Mouse (Mus musculus) midbrain, embryonic 14.5 days (tissue): ENCODE measurements around the gene Frmd4b. TPM values are rescaled to one million over a fixed set of nuclear protein-coding genes. Genes with fewer than 3 reads are reported as not detected.

Source experiments
- ATAC-seq: fragments of 200-750 bp; cut with Nextera tagmentation; 2 replicates; pipeline ENCODE4 v1.8.0; 2017; ENCODE audit warnings: moderate number of reproducible peaks, moderate library complexity; ENCODE audit not compliant: low FRiP score, low TSS enrichment
- DNase-seq: peaks from one replicate; pipeline ENCODE4 v3.0.0-alpha.2; 2015
- H3K27ac ChIP-seq: fragments of 300-500 bp; sonication (generic); replicated peaks from 2 replicates; pipeline ENCODE4 v1.5.1; 2014; ENCODE audit warnings: mild to moderate bottlenecking, low read depth, low read length, moderate library complexity
- H3K27me3 ChIP-seq: fragments of 300-500 bp; sonication (generic); 2 replicates; pipeline ENCODE4 v1.6.1; 2014; ENCODE audit warnings: low read length, control low read depth, mixed read lengths; ENCODE audit not compliant: control insufficient read depth, insufficient read depth
- H3K36me3 ChIP-seq: fragments of 300-500 bp; sonication (generic); 2 replicates; pipeline ENCODE4 v1.6.1; 2014; ENCODE audit warnings: low read length, control low read depth; ENCODE audit not compliant: control insufficient read depth, insufficient read depth
- H3K4me1 ChIP-seq: fragments of 300-500 bp; sonication (generic); 2 replicates; pipeline ENCODE4 v1.6.1; 2014; ENCODE audit warnings: mild to moderate bottlenecking, antibody characterized with exemption, low read length, control low read depth; ENCODE audit not compliant: control insufficient read depth, insufficient read depth
- H3K4me2 ChIP-seq: fragments of 300-500 bp; sonication (generic); 2 replicates; pipeline ENCODE4 v1.6.1; 2014; ENCODE audit warnings: mild to moderate bottlenecking, low read length, moderate library complexity
- H3K4me3 ChIP-seq: fragments of 300-500 bp; sonication (generic); replicated peaks from 2 replicates; pipeline ENCODE4 v1.5.1; 2014; ENCODE audit warnings: low read depth, low read length
- H3K9ac ChIP-seq: fragments of 300-500 bp; sonication (generic); replicated peaks from 2 replicates; pipeline ENCODE4 v1.6.1; 2014; ENCODE audit warnings: mild to moderate bottlenecking, low read length, moderate library complexity
- H3K9me3 ChIP-seq: fragments of 300-500 bp; sonication (generic); 2 replicates; pipeline ENCODE4 v1.6.1; 2016; ENCODE audit warnings: low read length, control low read depth, mixed read lengths; ENCODE audit not compliant: control insufficient read depth
- WGBS: fragments of 180-500 bp; shearing (Covaris S2); extraction: QIAGEN DNeasy Blood & Tissue Kit; methylation state at CpG from one replicate; pipeline ENCODE4 v1.1.7; 2014; 5-methylcytosine and 5-hydroxymethylcytosine counted together
- polyA plus RNA-seq: library from polyadenylated mRNA; unstranded; fragments of >200 nt; fragmentation: Nextera tagmentation; extraction: Ambion mirVana; gene quantifications from 2 replicates; pipeline ENCODE4 v1.2.1, GENCODE M21; 2014

Gene Frmd4b
- polyA plus RNA-seq, 1 experiment from 2014 or later = 21.7 TPM

- no peaks in the 10 kb centered on the region for H3K9me3 ChIP-seq
- ATAC-seq (no peak), DNase-seq (no peak)
- no peak overlapping the region for H3K9ac ChIP-seq
- WGBS = 83% methylated on average over 7 of the region's 7 CpGs
- 0 out of 2 replicates have a peak, but pooled peaks cover 4% of the 10 kb centered on the region for H3K4me1 ChIP-seq
- H3K27me3 ChIP-seq = no peaks in the 10 kb centered on the region
- no peak overlapping the region for H3K4me2 ChIP-seq
- H3K27ac ChIP-seq = no peak overlapping the region
- no peak overlapping the region for H3K4me3 ChIP-seq
- no peaks in the 10 kb centered on the region for H3K36me3 ChIP-seq
Observed at GRCm38 (mm10) chr6:97589031-97589430, 28.3 kb downstream of the Frmd4b start.

DNA sequence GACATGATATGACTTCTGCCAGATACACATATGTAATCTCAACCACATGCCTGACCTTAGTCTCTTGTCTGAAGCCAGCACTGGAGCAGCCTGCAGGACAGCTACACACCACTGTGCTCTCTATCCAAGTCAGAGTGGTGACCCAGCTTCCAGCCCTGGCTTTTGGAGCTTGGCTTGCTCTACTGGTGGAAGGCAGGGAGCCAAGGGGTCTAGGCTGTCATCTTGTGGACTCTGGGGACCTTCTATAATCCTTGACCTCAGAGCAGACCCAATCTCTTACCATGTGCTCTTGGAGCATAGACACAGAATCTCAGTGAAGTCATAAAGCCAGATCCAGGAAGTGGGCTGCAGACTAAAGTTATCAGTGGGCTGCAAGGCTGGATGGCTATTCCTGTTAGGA is 30.7 kb downstream of the Frmd4b start:
- H3K9me3 ChIP-seq = no peaks in the 10 kb centered on the region
- H3K4me1 ChIP-seq = 0 out of 2 replicates have a peak, but pooled peaks cover 8% of the 10 kb centered on the region
- H3K27me3 ChIP-seq = no peaks in the 10 kb centered on the region
- no peak overlapping the region for H3K9ac ChIP-seq
- DNase-seq = no peak
- no peak overlapping the region for H3K4me3 ChIP-seq
- no peak overlapping the region for H3K4me2 ChIP-seq
- no peak for ATAC-seq
- H3K27ac ChIP-seq = no peak overlapping the region
- no peaks in the 10 kb centered on the region for H3K36me3 ChIP-seq

DNA sequence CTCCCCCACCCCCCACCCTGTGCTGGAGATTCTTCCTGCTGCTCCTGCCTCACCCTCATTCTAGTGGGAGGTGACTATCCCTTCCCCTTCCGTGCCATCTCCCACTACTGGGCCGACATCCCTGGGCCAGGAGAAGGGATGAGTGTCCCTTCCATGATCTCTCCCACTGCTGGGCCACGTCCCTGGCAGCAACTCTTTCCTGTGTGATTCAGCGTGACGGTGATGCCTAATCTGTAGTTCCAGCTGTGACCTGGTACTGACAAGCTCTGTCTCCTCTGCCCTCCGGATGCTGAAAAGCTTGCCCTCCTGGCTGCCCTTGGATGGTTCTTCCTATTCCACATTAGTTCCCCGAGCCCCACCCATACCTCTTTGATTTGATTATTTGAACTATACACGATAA is 31.3 kb downstream of the Frmd4b start:
- Histone ChIP-seq H3K27me3 (no peaks in the 10 kb centered on the region), H3K36me3 (no peaks in the 10 kb centered on the region), H3K9ac (no peak overlapping the region), H3K27ac (no peak overlapping the region), H3K4me2 (no peak overlapping the region), H3K9me3 (no peaks in the 10 kb centered on the region), H3K4me3 (no peak overlapping the region), H3K4me1 (0 out of 2 replicates have a peak, but pooled peaks cover 8% of the 10 kb centered on the region)
- WGBS = 51% methylated on average over 8 of the region's 8 CpGs
- ATAC-seq = no peak
- no peak for DNase-seq

GRCm38 (mm10) chr6:97582748-97583147 is 34.6 kb downstream of the Frmd4b start:
- WGBS = 45% methylated on average over 8 of the region's 8 CpGs
- no peak overlapping the region for H3K9ac ChIP-seq
- H3K4me3 ChIP-seq = no peak overlapping the region
- DNase-seq (no peak), ATAC-seq (no peak)
- no peaks in the 10 kb centered on the region for H3K27me3 ChIP-seq
- H3K36me3 ChIP-seq = no peaks in the 10 kb centered on the region
- no peak overlapping the region for H3K4me2 ChIP-seq
- no peak overlapping the region for H3K27ac ChIP-seq
- no peaks in the 10 kb centered on the region for H3K9me3 ChIP-seq
- peaks cover 20% of the 10 kb centered on the region for H3K4me1 ChIP-seq

DNA sequence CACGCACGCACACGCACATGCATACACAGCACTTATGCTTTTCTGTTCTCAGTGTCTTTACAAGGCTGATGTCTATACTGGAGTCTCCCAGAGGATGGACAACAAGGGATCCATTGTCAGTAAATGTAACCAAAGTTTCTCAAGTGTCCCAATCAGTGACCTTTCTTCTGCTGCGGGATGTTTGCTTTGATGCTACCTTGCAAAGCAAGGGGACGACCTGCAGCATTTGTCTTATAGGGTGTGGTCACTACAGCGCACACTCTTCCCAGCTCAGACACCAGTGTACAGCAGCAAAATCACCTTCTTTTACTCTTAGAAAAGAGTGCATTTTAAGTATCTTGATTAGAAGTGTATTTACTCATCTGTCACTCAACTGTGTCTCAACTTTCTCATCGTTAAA is 35.4 kb downstream of the Frmd4b start:
- Histone ChIP-seq H3K27me3 (no peaks in the 10 kb centered on the region), H3K9me3 (no peaks in the 10 kb centered on the region), H3K9ac (no peak overlapping the region), H3K36me3 (no peaks in the 10 kb centered on the region), H3K4me1 (peaks cover 23% of the 10 kb centered on the region), H3K27ac (no peak overlapping the region), H3K4me2 (no peak overlapping the region), H3K4me3 (no peak overlapping the region)
- ATAC-seq = no peak
- 91% methylated on average over 7 of the region's 7 CpGs for WGBS
- no peak for DNase-seq

GRCm38 (mm10) chr6:97580479-97581030 is 36.8 kb downstream of the Frmd4b start:
- DNase-seq (no peak), ATAC-seq (no peak)
- no peak overlapping the region for H3K27ac ChIP-seq
- no peaks in the 10 kb centered on the region for H3K36me3 ChIP-seq
- H3K9me3 ChIP-seq = no peaks in the 10 kb centered on the region
- H3K4me3 ChIP-seq = no peak overlapping the region
- no peak overlapping the region for H3K9ac ChIP-seq
- peaks cover 24% of the 10 kb centered on the region for H3K4me1 ChIP-seq
- 92% methylated on average over 2 of the region's 2 CpGs for WGBS
- H3K27me3 ChIP-seq = no peaks in the 10 kb centered on the region
- no peak overlapping the region for H3K4me2 ChIP-seq

DNA sequence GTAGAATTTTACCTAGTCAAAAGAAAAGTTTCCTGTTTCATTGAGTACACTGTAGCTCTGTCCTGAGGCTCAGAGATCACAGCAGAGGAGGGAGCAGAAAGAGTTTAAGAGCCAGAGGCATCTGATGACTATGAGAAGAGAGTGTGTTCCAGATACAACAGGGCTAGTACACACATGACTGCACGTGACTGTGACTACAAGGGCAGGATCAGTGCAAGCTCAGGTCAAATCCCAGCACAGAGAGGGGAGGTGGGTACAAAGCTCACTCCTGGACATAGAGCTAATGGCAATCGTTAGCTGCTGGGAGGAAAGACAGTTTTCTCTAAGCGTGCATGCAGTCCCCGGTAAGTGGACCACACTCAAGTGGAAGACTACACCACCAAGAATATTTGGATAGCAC is 37.6 kb downstream of the Frmd4b start:
- Histone ChIP-seq H3K9me3 (no peaks in the 10 kb centered on the region), H3K9ac (no peak overlapping the region), H3K4me3 (no peak overlapping the region), H3K4me2 (no peak overlapping the region), H3K27ac (no peak overlapping the region), H3K4me1 (peaks cover 24% of the 10 kb centered on the region), H3K27me3 (no peaks in the 10 kb centered on the region), H3K36me3 (no peaks in the 10 kb centered on the region)
- 74% methylated on average over 4 of the region's 4 CpGs for WGBS
- no peak for ATAC-seq
- DNase-seq = no peak

GRCm38 (mm10) chr6:97578210-97578609 is 39.1 kb downstream of the Frmd4b start:
- no peak overlapping the region for H3K9ac ChIP-seq
- H3K4me1 ChIP-seq = peaks cover 24% of the 10 kb centered on the region
- no peaks in the 10 kb centered on the region for H3K9me3 ChIP-seq
- H3K27ac ChIP-seq = no peak overlapping the region
- no peak for DNase-seq
- no peak for ATAC-seq
- no peaks in the 10 kb centered on the region for H3K27me3 ChIP-seq
- WGBS = 77% methylated on average over 7 of the region's 7 CpGs
- H3K4me3 ChIP-seq = no peak overlapping the region
- H3K36me3 ChIP-seq = no peaks in the 10 kb centered on the region
- no peak overlapping the region for H3K4me2 ChIP-seq

- Histone ChIP-seq H3K27ac (0 out of 2 replicates have a peak overlapping the region, but pooled peaks have one; percentile 26), H3K36me3 (no peaks in the 10 kb centered on the region), H3K9me3 (no peaks in the 10 kb centered on the region), H3K4me3 (no peak overlapping the region), H3K4me2 (no peak overlapping the region), H3K4me1 (peaks cover 20% of the 10 kb centered on the region), H3K27me3 (no peaks in the 10 kb centered on the region), H3K9ac (no peak overlapping the region)
- ATAC-seq (no peak), DNase-seq (no peak)
- WGBS = 52% methylated on average over 4 of the region's 4 CpGs
Observed at GRCm38 (mm10) chr6:97577349-97577748, 40.0 kb downstream of the Frmd4b start.
